Mouse (Mus musculus) A20 (cell line): ENCODE data around the gene Mettl6.

ENCODE experiments used
- DNase-seq: peaks from one replicate; pipeline ENCODE4 v3.0.0-alpha.2; 2011; ENCODE audit warnings: low read depth, low spot score

Gene Mettl6

GRCm38 (mm10) chr14:31494975-31495455 is at the start of gene Mettl6:
Gene Mettl6 (minus strand): TSS chr14:31495040.
- peak; percentile 94 for DNase-seq

- DNase-seq = no peak
Observed at GRCm38 (mm10) chr14:31543885-31544442, 49.1 kb upstream of the Mettl6 start.

- no peak for DNase-seq
Observed at GRCm38 (mm10) chr14:31537298-31537697, 42.5 kb upstream of the Mettl6 start.

GRCm38 (mm10) chr14:31532656-31533055 is 37.8 kb upstream of the Mettl6 start:
- DNase-seq = no peak

DNA sequence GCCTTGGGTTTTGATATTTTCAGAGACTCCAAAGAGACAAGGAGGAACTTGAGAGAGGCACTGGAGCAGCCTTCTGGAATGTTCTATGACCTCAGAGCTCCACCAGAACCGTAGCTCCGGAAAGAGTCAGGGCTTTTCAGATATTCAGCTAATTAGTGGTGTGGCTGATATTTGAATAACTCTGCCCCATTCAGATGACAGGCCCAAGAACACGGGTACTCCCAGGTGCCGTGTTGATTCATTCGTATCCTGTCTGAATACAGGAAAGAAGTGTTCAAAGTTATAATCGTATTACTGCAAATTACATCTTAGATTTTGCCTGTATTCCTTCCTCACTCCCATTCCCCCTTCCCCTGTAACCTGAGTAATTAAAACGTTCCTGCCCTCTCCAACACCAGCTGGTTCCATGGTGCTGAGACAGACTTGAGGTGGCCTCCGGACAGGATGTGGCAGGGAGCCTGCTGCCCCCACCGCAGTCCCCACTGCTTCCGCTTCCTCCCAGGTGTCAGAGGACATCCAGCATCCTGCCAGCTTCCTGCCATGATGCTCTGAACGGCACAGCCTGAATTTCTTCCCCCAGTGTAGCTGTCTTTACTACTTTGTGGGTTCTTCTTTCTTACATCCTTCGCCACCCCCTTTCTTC is 36.8 kb upstream of the Mettl6 start:
- DNase-seq = peak; percentile 37

- DNase-seq = no peak
Observed at GRCm38 (mm10) chr14:31530847-31531246, 36.0 kb upstream of the Mettl6 start.

GRCm38 (mm10) chr14:31525040-31525810 is 30.4 kb upstream of the Mettl6 start:
- no peak for DNase-seq

GRCm38 (mm10) chr14:31521318-31521717 is 26.5 kb upstream of the Mettl6 start:
- no peak for DNase-seq

- DNase-seq = no peak
Observed at GRCm38 (mm10) chr14:31519165-31519564, 24.3 kb upstream of the Mettl6 start.

DNA sequence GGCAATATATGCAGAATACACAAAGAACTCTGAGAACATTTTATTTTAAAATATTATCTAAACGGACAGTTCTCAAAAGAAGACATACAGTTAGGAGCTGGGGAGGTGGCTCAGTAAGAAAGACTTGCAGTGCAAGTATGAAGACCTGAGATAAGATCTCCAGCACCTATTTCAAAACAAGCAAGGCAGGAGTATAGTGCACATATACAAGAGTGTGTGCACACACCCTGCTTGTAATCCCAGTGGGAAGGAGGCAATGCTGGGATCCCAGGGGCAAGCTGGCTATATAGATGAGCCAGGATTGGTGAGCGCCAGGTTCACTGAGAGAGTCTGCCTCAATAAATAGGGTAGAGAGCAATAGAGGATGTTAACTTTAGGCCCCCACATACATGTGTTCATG is 21.1 kb upstream of the Mettl6 start:
- no peak for DNase-seq

- DNase-seq = no peak
Observed at GRCm38 (mm10) chr14:31510322-31510721, 15.5 kb upstream of the Mettl6 start.

DNA sequence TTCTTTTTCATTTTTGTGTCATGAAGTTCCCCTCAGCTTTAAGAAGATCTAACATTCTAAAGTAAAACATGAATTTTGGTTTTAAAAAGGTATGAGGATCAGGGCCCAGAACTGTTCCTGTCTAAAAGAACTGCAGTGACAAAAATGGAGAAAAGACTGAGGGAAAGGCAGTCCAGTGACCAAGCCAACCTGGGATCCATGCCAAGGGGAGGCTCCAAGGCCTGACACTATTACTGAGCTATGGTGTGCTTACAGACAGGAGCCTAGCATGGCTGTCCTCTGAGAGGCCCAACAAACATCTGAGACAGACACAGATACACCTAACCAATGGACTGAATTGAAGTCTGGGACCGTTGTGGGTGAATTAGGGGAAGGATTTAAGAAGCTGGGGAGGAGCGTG is 15.1 kb upstream of the Mettl6 start:
- no peak for DNase-seq

DNA sequence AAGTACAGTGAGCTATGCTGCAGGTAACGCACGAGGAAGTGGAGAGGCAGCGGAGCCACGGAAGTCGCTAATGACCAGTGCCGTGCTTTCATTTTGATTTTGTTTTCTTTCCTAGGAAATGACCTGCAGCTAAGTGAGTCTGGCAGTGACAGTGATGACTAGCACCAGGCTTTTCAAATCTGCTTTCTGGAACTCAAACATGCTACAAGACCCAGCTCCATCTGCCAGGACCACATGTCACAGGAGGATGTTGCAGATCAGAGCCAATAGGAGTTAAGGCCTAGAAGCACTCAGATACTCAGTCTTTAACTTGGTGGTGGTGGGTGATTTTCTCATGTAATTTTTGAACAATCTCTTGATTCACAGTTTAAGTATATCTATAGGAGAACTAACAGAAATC is 11.6 kb upstream of the Mettl6 start:
- DNase-seq = no peak

DNA sequence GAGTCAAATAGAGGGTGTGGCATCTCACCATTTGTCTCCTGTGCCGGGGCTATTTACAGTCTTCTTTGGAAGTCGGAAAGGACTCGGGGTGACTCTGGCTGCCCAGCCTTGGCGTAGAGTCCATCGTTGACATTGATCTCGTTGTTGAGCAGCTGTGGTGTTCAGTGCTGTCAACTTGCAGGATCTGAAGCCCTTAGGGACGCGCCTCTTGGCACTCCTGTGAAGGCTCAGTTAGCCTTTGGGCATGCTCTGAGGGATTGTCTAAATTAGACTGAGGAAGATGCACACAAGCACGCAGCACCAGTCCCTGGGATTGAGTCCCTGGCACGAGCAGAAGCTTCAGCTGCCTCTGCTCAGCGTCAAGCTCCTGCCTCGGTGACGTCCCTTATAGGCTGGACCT is 8.6 kb upstream of the Mettl6 start:
- no peak for DNase-seq

- DNase-seq = peak; percentile 30
Observed at GRCm38 (mm10) chr14:31499526-31499925, 4.7 kb upstream of the Mettl6 start.

GRCm38 (mm10) chr14:31496241-31496646 is 1.4 kb upstream of the Mettl6 start:
- DNase-seq = peak; percentile 46

DNA sequence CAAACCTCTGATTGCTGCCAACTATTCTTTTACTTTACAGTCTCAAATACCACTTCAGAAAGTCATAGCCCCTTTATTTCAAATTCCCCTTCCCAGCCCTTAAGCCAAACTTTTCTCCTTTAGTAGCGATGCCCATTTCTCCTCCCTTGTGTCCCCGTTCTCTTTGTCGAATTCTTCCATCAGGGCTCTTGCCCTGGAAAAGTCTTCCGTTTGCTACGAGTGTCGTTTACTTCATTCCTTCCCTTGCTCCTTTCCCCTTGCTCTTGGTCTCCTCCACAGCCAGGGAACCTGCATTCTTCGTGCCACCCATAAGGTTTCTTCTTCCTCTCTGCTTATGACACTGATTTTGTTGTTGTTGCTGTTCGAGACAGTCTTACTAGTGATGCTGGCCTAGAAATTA is 698 bp upstream of the Mettl6 start:
- DNase-seq = peak; percentile 24

DNA sequence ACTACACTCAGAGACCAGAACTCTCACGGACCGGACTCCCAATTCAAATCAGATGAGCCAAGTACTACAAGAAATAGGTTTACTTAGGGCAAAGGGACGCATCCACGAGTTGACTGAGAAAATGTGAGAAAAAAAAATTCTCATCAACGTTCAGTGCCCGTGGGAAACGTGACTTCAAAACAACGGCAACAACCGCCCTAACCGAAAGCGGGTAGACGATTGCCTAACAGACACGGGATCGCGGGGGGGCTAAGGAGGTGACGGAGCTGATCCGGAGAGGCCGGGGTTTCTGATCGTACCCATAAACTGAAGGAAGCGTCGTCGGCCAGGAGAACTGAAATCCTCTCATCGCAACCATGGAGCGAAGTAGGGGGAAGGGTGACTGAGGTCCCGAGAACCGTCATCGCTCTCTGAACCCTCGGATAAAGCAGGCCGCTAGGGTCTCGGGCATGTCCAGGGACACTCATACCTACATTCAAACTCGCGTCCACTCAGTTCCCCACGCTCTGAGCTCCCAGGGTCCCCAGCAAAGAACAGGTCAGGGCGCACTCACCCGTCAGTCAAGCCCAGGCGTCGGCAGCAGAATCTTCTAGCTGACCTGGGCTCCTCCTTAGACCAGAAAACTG is 378 bp downstream of the Mettl6 start, which contains the start of gene Eaf1:
Eaf1 (plus strand) TSS at position 51 of the 626 bp plus-strand sequence.
- DNase-seq = no peak

GRCm38 (mm10) chr14:31493901-31494300 is 939 bp downstream of the Mettl6 start:
- DNase-seq = peak; percentile 66

DNA sequence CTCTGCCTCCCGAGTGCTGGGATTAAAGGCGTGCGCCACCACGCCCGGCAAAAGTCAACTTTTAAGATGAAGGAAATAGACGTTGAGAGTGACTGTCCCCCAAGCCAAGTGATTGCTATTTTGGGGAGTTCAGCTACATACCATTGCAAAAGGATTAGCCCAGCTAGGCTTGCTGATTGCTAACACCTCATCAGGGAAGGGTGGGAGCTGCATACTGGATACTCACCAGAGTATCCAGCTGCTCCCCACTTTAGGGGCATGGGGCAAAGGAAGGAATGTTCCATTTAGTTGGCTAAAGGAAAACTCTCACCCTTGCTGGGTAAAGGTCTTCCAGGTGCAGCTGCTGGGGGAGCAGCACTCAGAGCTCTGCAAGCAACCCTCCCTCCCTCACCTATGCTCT is 6.8 kb downstream of the Mettl6 start:
- no peak for DNase-seq

GRCm38 (mm10) chr14:31486465-31486864 is 8.4 kb downstream of the Mettl6 start:
- no peak for DNase-seq

DNA sequence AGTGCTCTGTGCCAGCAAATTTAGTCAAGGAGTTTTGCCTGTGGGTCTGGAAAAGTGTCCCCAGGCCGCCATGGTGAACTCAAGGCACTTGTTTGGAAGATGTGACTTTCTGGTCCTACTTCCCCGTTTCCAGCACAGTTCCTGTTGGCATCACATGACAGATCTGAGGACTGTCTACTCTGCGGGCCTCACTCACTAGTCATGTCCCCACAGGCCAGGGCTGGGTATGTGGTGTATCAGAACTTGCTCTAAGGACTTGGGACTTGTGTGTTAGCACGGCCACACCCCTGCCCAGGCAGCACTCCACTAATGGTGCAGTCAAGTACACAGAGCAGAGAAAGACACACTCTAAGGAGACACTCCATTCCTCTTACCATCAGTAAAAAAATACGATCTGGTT is 12.4 kb downstream of the Mettl6 start:
- no peak for DNase-seq
